Mouse (Mus musculus) bone marrow macrophage, adult 2 months (primary cell): ENCODE data around the gene Atp6v0a1.

ENCODE experiments used
- CTCF ChIP-seq: IDR thresholded peaks from 2 replicates; pipeline ENCODE4 v1.5.1; 2012; ENCODE audit warnings: low read depth, mild to moderate bottlenecking, low read length, moderate library complexity
- POLR2A ChIP-seq: IDR thresholded peaks from 2 replicates; pipeline ENCODE4 v1.6.1; 2012; ENCODE audit warnings: mild to moderate bottlenecking, low read depth, low read length, borderline replicate concordance

DNA sequence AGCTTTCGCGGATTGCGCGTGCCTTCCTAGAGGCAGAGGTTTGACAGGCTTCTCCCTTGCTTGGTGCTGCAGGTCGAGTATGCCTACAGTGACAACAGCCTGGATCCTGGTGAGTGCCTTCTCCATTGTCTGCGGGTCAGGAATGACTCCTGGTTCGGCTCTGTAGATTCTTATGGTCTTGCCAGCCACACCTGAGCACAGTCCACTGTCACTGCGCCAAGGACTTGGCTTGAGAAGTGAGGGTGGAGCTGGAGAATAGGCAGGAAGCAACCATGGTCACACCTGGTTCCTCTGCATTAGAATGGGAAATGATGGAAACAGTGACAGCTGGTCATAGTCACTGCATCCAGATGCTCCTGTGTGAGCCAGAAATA, 78.4 kb downstream of the Atp6v0a1 start:
- TF ChIP-seq CTCF (no peak), POLR2A (no peak)
